ENCODE assay signal across 22 mouse cellular contexts in the genomic region with DNA sequence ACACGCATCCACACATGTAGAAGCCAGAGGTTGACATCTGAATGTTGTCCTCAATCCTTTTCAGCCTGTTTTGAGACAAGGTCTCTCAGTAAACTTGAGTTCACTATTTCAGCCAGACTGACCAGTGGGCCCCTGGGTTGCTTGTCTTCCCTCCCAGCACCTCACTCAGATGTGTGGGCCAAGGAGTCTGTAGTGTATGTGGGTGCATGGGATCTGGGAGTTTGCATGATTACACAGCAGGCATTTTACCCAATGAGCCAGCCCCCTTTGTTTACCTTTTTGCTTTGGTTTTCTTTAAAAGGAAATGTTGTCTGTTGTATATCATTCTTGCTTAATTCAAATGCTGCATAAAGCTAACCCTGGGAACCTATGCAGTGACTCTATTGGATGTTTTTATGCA.
DNase-seq lines count a peak whose midpoint lies in the region; ATAC-seq lines count a peak whose summit lies in the region.
"Had no signal": no experiment of that assay in that cellular context is flagged by ENCODE, and none has a peak within 500 bp of the region (broad histone marks: within the 10 kb centered on the region; RNA-seq: fewer than 3 reads in every experiment).

No protein-coding gene starts in this region.

- H3K9ac ChIP-seq in forebrain, embryonic 14.5 days (ENCODE audit: low read length), result no peak overlapping the region
- H3K9ac ChIP-seq in hindbrain, embryonic 16.5 days (ENCODE audit: low read depth, low read length), result no peak overlapping the region
- H3K9ac ChIP-seq in hindbrain, embryonic 14.5 days, result no peak overlapping the region
- H3K9ac ChIP-seq: embryonic facial prominence, embryonic 12.5 days; heart, embryonic 13.5 days; hindbrain, embryonic 15.5 days; intestine, embryonic 15.5 days had no signal

- H3K4me3 ChIP-seq in forebrain, embryonic 10.5 days, result no peak overlapping the region
- H3K4me3 ChIP-seq in forebrain, embryonic 14.5 days (ENCODE audit: low read depth, low read length), result no peak overlapping the region
- H3K4me3 ChIP-seq in hindbrain, embryonic 16.5 days (ENCODE audit: low read length), result no peak overlapping the region
- no peak overlapping the region for H3K4me3 ChIP-seq in hindbrain, embryonic 14.5 days (replicated peaks; ENCODE audit: low read length)
- H3K4me3 ChIP-seq: embryonic facial prominence, embryonic 12.5 days; erythroblast, embryonic 14.5 days; heart, adult 2 months; heart, embryonic 10.5 days; heart, embryonic 13.5 days; hindbrain, embryonic 15.5 days; intestine, embryonic 15.5 days had no signal

- no peaks in the 10 kb centered on the region for H3K9me3 ChIP-seq in forebrain, embryonic 10.5 days
- H3K9me3 ChIP-seq in forebrain, embryonic 14.5 days (replicated peaks; ENCODE audit: control insufficient read depth, low read length), result no peaks in the 10 kb centered on the region
- H3K9me3 ChIP-seq in hindbrain, embryonic 16.5 days (ENCODE audit: control insufficient read depth, low read length), result no peaks in the 10 kb centered on the region
- H3K9me3 ChIP-seq in hindbrain, embryonic 14.5 days (ENCODE audit: control insufficient read depth, low read length), result no peaks in the 10 kb centered on the region
- H3K9me3 ChIP-seq: embryonic facial prominence, embryonic 12.5 days; heart, embryonic 10.5 days; heart, embryonic 13.5 days; hindbrain, embryonic 15.5 days; intestine, embryonic 15.5 days had no signal

- H3K27ac ChIP-seq in forebrain, embryonic 10.5 days, result peak overlapping the region; percentile 44; the same call in 1 of the 2 replicates
- H3K27ac ChIP-seq in forebrain, embryonic 14.5 days (ENCODE audit: low read depth, low read length), result no peak overlapping the region
- H3K27ac ChIP-seq in hindbrain, embryonic 16.5 days (ENCODE audit: low read depth, low read length), result no peak overlapping the region
- no peak overlapping the region for H3K27ac ChIP-seq in hindbrain, embryonic 14.5 days
- H3K27ac ChIP-seq: embryonic facial prominence, embryonic 12.5 days; heart, adult 2 months; heart, embryonic 10.5 days; heart, embryonic 13.5 days; hindbrain, embryonic 15.5 days; intestine, embryonic 15.5 days had no signal

- H3K36me3 ChIP-seq in forebrain, embryonic 10.5 days (replicated peaks), result no peaks in the 10 kb centered on the region
- no peaks in the 10 kb centered on the region for H3K36me3 ChIP-seq in forebrain, embryonic 14.5 days (ENCODE audit: control insufficient read depth, insufficient read depth, low read length)
- H3K36me3 ChIP-seq in hindbrain, embryonic 16.5 days (ENCODE audit: control insufficient read depth, insufficient read depth, low read length), result no peaks in the 10 kb centered on the region
- no peaks in the 10 kb centered on the region for H3K36me3 ChIP-seq in hindbrain, embryonic 14.5 days (replicated peaks; ENCODE audit: control insufficient read depth, insufficient read depth)
- H3K36me3 ChIP-seq: embryonic facial prominence, embryonic 12.5 days; heart, embryonic 10.5 days; heart, embryonic 13.5 days; hindbrain, embryonic 15.5 days; intestine, embryonic 15.5 days had no signal

- 64% methylated on average over 1 of the region's 1 CpGs for WGBS in forebrain, embryonic 10.5 days
- WGBS in forebrain, embryonic 14.5 days, result 31% methylated on average over 1 of the region's 1 CpGs
- 78% methylated on average over 1 of the region's 1 CpGs for WGBS in hindbrain, embryonic 16.5 days
- WGBS in hindbrain, embryonic 14.5 days, result 85% methylated on average over 1 of the region's 1 CpGs

- no peak for ATAC-seq in forebrain, embryonic 14.5 days
- peak; percentile 24; the same call in 1 of the 2 replicates for ATAC-seq in hindbrain, embryonic 16.5 days
- ATAC-seq in hindbrain, embryonic 14.5 days (ENCODE audit: low FRiP score), result no peak
- ATAC-seq: activated CD4-positive, CD25-positive, alpha-beta regulatory T cell, adult 4 months; CD4-positive, CD25-positive, alpha-beta regulatory T cell, adult 4 months; intestine, embryonic 15.5 days had no signal

- no peak overlapping the region for H3K4me2 ChIP-seq in forebrain, embryonic 14.5 days (ENCODE audit: low read length)
- no peak overlapping the region for H3K4me2 ChIP-seq in hindbrain, embryonic 16.5 days (ENCODE audit: low read length)
- H3K4me2 ChIP-seq in hindbrain, embryonic 14.5 days (replicated peaks), result no peak overlapping the region
- H3K4me2 ChIP-seq: embryonic facial prominence, embryonic 12.5 days; heart, embryonic 13.5 days; hindbrain, embryonic 15.5 days; intestine, embryonic 15.5 days had no signal

- H3K4me1 ChIP-seq in forebrain, embryonic 10.5 days, result peaks cover 39% of the 10 kb centered on the region
- peaks cover 5% of the 10 kb centered on the region; the same call in 1 of the 2 replicates for H3K4me1 ChIP-seq in forebrain, embryonic 14.5 days (ENCODE audit: control insufficient read depth, insufficient read depth, low read length)
- H3K4me1 ChIP-seq in hindbrain, embryonic 16.5 days (ENCODE audit: control insufficient read depth, insufficient read depth, low read depth, low read length), result no peaks in the 10 kb centered on the region
- H3K4me1 ChIP-seq in hindbrain, embryonic 14.5 days (replicated peaks; ENCODE audit: control insufficient read depth, insufficient read depth, low read length), result no peaks in the 10 kb centered on the region
- H3K4me1 ChIP-seq: embryonic facial prominence, embryonic 12.5 days; heart, embryonic 10.5 days; heart, embryonic 13.5 days; hindbrain, embryonic 15.5 days; intestine, embryonic 15.5 days had no signal

- no peak for DNase-seq in forebrain, embryonic 10.5 days (ENCODE audit: extremely low spot score, low spot score)
- DNase-seq in forebrain, embryonic 14.5 days (ENCODE audit: low spot score), result no peak
- DNase-seq in hindbrain, embryonic 14.5 days (ENCODE audit: low spot score), result no peak
- peak; percentile 47 for DNase-seq in Muller cell, postnatal 12 days (ENCODE audit: inconsistent ontology term)
- no peak for DNase-seq in urinary bladder, postnatal 4 days (ENCODE audit: low spot score in 2 of 2)
- DNase-seq: adrenal gland, adult 8-10 months; adrenal gland, postnatal 25 days; gastrocnemius, postnatal 25 days; heart, adult 2 months; heart, postnatal 14 days; heart, postnatal 4 days; kidney, adult 11 months; kidney, adult 8-10 months had no signal

- H3K27me3 ChIP-seq in forebrain, embryonic 10.5 days (ENCODE audit: poor library complexity, severe bottlenecking), result no peaks in the 10 kb centered on the region
- H3K27me3 ChIP-seq in forebrain, embryonic 14.5 days (replicated peaks; ENCODE audit: control insufficient read depth, insufficient read depth, low read length), result no peaks in the 10 kb centered on the region
- no peaks in the 10 kb centered on the region for H3K27me3 ChIP-seq in hindbrain, embryonic 16.5 days (replicated peaks; ENCODE audit: control insufficient read depth, insufficient read depth, low read length)
- H3K27me3 ChIP-seq in hindbrain, embryonic 14.5 days (ENCODE audit: control insufficient read depth, insufficient read depth, low read length), result no peaks in the 10 kb centered on the region
- H3K27me3 ChIP-seq: embryonic facial prominence, embryonic 12.5 days; heart, embryonic 13.5 days; hindbrain, embryonic 15.5 days; intestine, embryonic 15.5 days had no signal
